Mouse (Mus musculus) embryonic fibroblast, embryonic 13.5 days (primary cell): Measurements from ENCODE around the gene Dscam.

Experiments
- CTCF ChIP-seq: IDR thresholded peaks from 2 replicates; pipeline ENCODE4 v1.5.1; 2011; ENCODE audit warnings: mild to moderate bottlenecking, control low read depth, low read length, moderate library complexity, borderline replicate concordance; ENCODE audit not compliant: insufficient read depth
- POLR2A ChIP-seq: IDR thresholded peaks from 2 replicates; pipeline ENCODE4 v1.6.1; 2011; ENCODE audit warnings: low read depth, mild to moderate bottlenecking, control low read depth, low read length, moderate library complexity

GRCm38 (mm10) chr16:96779021-96779420 lies 391.5 kb downstream of the Dscam start:
- no peak for TF ChIP-seq CTCF
- TF ChIP-seq POLR2A = no peak
